Mouse (Mus musculus): ENCODE results near the gene Tbc1d8.

Gene Tbc1d8

GRCm38 (mm10) chr1:39478896-39479200 lies 293 bp upstream of the Tbc1d8 start:
- DNase-seq (ENCODE audit: low spot score in 2 of 2), result no peak

GRCm38 (mm10) chr1:39477064-39477463 lies 1.5 kb downstream of the Tbc1d8 start:
- DNase-seq (ENCODE audit: low spot score in 2 of 2), result no peak

GRCm38 (mm10) chr1:39476341-39476740 lies 2.2 kb downstream of the Tbc1d8 start:
- DNase-seq (ENCODE audit: low spot score in 2 of 2), result no peak

- DNase-seq (ENCODE audit: low spot score in 2 of 2), result no peak
Observed at GRCm38 (mm10) chr1:39474516-39474915, 4.0 kb downstream of the Tbc1d8 start.

- DNase-seq (ENCODE audit: low spot score in 2 of 2), result no peak
Observed at GRCm38 (mm10) chr1:39471298-39471902, 7.2 kb downstream of the Tbc1d8 start.

- no peak for DNase-seq (ENCODE audit: low spot score in 2 of 2)
Observed at GRCm38 (mm10) chr1:39468982-39469381, 9.6 kb downstream of the Tbc1d8 start.

GRCm38 (mm10) chr1:39466526-39466925 lies 12.0 kb downstream of the Tbc1d8 start:
- DNase-seq (ENCODE audit: low spot score in 2 of 2), result no peak

- no peak for DNase-seq (ENCODE audit: low spot score in 2 of 2)
Observed at GRCm38 (mm10) chr1:39464760-39465159, 13.8 kb downstream of the Tbc1d8 start.

GRCm38 (mm10) chr1:39462937-39463444 lies 15.6 kb downstream of the Tbc1d8 start:
- DNase-seq (ENCODE audit: low spot score in 2 of 2), result no peak

- no peak for DNase-seq (ENCODE audit: low spot score in 2 of 2)
Observed at GRCm38 (mm10) chr1:39462036-39462435, 16.5 kb downstream of the Tbc1d8 start.

GRCm38 (mm10) chr1:39460495-39460894 lies 18.1 kb downstream of the Tbc1d8 start:
- DNase-seq (ENCODE audit: low spot score in 2 of 2), result no peak

- no peak for DNase-seq (ENCODE audit: low spot score in 2 of 2)
Observed at GRCm38 (mm10) chr1:39457887-39458874, 20.4 kb downstream of the Tbc1d8 start.

GRCm38 (mm10) chr1:39456421-39456853 lies 22.1 kb downstream of the Tbc1d8 start:
- DNase-seq (ENCODE audit: low spot score in 2 of 2), result no peak

GRCm38 (mm10) chr1:39455350-39456023 lies 23.1 kb downstream of the Tbc1d8 start:
- no peak for DNase-seq (ENCODE audit: low spot score in 2 of 2)

- DNase-seq (ENCODE audit: low spot score in 2 of 2), result no peak
Observed at GRCm38 (mm10) chr1:39454783-39455175, 23.8 kb downstream of the Tbc1d8 start.

GRCm38 (mm10) chr1:39454108-39454782 lies 24.3 kb downstream of the Tbc1d8 start:
- DNase-seq (ENCODE audit: low spot score in 2 of 2), result no peak

- no peak for DNase-seq (ENCODE audit: low spot score in 2 of 2)
Observed at GRCm38 (mm10) chr1:39452203-39452602, 26.4 kb downstream of the Tbc1d8 start.

- no peak for DNase-seq (ENCODE audit: low spot score in 2 of 2)
Observed at GRCm38 (mm10) chr1:39450069-39450728, 28.4 kb downstream of the Tbc1d8 start.

GRCm38 (mm10) chr1:39449251-39449790 lies 29.2 kb downstream of the Tbc1d8 start:
- no peak for DNase-seq (ENCODE audit: low spot score in 2 of 2)

- DNase-seq (ENCODE audit: low spot score in 2 of 2), result no peak
Observed at GRCm38 (mm10) chr1:39448819-39449218, 29.7 kb downstream of the Tbc1d8 start.

- no peak for DNase-seq (ENCODE audit: low spot score in 2 of 2)
Observed at GRCm38 (mm10) chr1:39448238-39448637, 30.3 kb downstream of the Tbc1d8 start.

Data from natural killer cell, adult 2 months (primary cell).